Mouse (Mus musculus): ENCODE data around the gene Arl8a.

Gene Arl8a

DNA sequence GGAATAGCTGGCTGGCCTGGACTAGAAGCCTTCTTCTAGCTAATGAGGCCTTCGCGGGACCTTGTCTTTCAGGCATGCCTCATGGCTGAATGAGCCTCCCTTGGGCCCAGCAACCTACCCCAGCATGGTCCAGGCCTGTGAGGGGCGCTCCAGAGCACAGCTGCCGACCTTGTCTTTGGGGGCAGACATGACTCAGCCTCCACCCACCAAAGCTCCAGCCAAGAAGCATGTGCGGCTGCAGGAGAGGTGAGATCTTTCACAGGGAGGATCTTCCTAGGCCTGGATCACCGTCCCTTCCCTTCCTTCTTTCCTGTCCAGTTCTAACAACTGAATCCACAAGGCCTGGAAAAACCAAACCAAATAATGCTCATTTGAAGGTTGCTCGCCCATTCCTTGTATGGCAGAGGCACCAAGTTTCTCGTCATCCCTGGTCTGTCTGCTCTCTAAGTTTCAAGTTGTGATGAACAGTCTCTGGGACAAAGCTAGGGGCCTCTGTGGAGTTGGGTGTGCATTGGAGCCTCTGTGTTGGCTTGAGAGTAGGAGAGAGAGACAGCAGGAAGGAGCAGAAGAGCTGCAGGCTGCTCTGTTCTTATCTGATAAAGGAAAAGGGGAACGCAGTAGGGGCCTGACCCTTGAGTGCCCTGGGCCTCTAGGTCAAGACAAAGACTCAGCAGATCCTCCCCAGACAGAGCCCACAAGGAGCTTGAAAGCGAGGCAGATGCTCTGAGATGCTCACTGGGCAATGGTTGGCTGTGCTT lies 12.8 kb upstream of the Arl8a start:
- DNase-seq (ENCODE audit: low spot score): no peak

DNA sequence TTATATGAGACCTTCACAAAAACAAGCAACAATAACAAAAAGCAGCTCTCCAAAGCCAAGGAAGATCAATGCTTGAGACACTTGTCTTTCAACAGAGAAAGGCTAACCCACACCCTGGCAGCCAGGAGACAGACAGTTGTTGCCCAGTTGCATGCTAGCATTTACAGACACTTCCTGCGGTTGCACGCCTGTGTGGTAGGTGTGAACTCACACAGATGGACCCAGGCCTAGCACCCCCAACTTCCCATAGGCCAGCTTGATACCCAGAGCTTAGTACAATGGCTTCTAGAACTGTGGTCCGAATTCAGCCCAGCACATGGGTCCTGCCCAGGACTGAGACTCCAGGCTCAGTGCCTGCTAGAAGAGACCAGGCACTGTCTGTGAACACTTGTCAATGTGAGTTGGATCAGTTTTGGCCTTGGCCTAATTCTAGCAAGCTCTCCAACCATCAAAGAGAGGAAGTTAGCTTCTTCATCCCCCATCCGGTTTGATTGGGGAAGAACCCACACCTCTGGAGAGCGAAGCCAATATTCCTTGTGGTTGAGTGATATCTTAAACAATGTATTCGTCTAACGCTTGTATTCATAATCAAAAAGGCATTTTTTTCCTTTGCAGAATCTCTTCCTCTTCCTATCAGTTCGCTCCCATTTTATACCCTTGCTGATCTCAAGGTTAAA lies 11.4 kb upstream of the Arl8a start:
- no peak for DNase-seq (ENCODE audit: low spot score)

DNA sequence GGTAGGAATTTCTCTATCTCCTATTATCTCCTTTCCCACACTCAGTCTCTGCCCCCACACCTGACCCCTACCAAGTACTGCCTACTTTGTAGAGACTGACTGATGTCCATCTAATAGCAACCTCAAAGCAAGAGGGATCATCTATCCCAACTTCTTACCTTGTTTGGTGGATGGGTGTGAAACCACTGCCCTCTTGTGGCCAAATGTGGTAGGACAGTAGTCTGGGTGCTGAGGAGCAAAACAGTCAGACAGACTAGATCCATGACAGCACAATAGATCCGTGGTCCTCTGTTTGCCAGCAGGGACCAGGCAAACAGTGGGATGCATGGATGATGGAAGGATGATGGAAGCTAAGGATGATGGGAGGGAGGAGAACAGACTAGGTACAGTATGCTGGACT lies 10.1 kb upstream of the Arl8a start:
- peak; percentile 39 for DNase-seq (ENCODE audit: low spot score)

DNA sequence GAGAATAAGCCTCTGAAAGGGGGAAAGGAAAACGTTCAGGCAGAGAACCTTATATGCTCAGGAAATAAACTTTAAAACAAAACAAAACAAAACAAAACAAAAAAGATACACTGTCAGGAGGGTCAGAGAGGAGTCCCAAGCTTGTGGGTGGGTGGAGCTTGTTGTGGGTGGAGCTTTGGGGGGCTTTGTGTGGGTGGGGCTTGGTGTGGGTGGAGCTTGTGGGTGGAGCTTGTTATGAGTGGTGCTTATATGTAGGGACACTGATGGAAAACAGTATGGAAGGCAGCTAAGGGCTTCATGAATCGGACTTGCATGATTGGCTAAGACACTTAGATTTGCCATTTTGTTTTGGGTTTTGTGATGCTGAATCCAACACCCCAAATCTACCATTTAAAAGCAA lies 6.7 kb upstream of the Arl8a start:
- no peak for DNase-seq (ENCODE audit: low spot score)

DNA sequence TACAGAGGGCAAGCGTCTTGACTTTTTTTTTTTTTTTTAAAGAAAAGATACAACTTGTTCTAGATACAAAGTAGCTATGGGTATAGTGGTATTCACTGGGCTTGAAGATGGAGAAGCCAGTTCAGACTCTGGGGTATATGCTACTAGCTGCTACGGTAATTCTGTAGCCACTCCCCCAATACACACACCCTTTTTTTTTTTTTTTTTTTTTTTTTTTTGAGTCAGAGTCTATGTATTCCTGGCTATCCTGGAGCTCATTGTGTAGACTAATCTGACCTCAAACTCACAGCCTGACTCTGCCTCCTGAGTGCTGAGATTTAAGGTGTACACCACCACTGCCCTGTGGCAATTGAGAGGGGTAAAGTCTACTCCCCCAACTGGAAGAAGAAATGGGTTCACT lies 4.2 kb upstream of the Arl8a start:
- no peak for DNase-seq (ENCODE audit: low spot score)

DNA sequence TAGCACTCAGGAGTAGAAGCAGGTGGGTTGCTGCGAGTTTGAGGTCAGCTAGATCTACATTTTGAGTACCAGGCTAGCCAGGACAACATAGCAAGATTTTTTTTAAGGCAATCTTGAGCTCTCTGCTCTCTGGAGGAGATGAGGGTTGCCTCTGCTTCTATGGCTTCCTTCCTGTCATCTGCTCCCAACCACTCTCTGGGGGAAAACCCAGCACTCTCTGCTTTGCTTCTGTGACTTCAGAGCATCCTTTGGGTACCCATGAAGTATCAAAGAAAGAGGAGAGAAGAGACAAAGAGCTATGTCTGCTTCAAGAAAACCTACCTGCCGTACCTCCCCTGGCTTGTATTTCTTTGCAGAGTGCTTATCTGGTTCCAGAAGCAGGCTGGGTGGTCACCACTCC lies 2.7 kb upstream of the Arl8a start:
- DNase-seq (ENCODE audit: low spot score): no peak

DNA sequence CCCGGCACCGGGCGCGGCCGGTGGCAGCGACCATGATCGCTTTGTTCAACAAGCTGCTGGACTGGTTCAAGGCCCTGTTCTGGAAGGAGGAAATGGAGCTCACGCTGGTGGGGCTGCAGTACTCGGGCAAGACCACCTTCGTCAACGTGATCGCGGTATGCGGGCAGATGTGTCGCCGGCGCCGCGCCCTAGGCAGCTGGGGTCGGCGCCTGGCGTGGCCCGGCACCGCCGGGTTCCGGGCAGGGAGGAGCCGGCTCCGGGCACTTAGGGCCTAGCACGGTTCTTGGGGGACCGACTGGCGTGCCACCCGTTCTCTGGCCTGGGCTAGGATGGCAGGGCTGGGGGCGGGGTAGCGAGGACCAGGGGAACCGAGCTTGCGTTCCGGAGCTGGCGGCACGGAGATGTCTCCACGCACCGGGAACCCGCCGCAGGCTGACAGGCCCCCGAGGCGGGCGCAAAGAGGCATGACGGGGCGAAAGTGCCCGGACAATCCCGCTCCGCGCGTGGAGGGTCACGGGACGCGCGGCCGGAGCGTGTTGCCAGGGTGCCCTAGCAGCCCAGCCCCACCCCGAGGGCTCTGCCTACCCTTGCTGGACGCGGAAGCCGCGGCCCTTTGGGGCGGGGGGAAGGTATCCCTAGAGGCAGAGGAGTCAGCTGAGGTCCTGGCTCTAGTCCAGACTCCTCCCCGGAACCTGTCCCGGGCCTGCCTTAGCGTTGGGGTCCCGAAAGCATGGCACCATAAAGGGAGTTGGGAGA lies 500 bp downstream of the Arl8a start:
- DNase-seq (ENCODE audit: low spot score): peak; percentile 67

DNA sequence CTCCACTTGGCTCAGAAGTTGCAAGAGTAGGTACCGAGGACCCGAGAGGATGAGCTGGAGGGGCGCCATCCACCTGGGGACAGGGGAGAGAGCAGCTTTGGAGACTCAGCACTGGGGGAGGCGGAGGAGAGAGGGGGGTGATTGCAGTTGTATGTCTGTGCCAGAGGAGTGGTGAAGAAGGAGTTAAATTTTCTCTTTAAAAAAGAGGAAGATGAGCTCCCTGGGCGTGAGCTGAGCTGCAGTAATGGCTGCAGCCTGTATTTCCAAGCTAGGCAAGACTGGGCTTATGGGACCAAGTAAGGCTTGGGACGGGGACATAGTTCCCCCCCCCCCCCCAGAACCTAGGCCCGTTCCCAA lies 1.1 kb downstream of the Arl8a start:
- no peak for DNase-seq (ENCODE audit: low spot score)

DNA sequence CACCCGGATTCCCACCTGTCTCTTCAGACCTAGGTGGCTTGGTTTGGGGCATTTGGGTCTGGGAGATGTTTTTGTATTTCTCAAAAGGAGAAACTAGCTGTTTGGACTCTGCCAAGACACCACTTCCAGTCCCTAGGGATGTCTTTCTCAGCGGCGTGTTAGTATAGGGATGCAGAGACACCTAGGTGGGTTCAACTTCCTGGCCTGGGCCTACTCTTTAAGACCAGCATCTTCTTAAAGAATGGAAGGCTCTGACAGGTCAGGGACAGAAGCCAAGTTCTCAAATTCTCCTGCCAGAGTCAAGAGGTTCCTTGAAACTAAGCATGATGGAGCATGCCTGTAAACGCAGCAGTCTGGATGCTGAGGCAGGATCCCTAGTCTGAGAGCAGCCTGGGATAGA lies 1.9 kb downstream of the Arl8a start:
- DNase-seq (ENCODE audit: low spot score): no peak

DNA sequence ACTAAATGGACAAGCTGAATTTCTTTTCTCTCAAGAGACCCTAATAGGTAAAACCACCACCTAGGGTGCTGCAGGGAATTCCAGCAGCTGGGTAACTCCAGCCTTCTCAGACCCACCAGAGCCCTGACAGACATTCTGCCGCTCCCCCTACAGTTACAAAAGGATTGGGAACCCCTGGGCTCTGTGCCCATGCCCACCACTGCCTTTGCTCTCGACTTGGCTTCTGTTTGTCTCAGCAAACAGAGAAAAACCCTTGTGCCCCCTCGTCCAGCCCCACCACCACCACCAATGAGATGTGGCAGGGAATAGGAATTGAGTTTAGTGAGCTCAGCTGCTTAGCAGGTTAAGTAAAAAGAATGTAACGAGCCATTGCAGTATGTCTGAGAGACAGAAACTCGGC lies 2.4 kb downstream of the Arl8a start:
- no peak for DNase-seq (ENCODE audit: low spot score)

DNA sequence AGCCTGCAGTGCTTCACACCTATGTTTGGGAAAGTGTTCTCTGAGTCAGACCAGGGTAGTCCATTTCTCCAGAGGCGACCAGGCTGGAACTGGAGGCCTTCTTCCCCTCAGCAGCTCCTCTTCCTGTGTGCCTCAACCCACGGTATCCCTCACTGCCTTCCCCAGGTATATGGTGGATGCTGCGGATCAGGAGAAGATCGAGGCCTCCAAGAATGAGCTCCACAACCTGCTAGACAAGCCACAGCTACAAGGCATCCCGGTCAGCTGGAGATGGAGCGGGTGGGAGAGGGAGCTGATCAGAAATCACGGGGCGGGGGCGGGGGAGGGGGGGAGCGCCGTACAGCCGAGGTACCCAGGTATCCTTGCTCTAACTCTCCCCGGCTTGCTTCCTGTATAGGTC lies 7.4 kb downstream of the Arl8a start:
- no peak for DNase-seq (ENCODE audit: low spot score)

DNA sequence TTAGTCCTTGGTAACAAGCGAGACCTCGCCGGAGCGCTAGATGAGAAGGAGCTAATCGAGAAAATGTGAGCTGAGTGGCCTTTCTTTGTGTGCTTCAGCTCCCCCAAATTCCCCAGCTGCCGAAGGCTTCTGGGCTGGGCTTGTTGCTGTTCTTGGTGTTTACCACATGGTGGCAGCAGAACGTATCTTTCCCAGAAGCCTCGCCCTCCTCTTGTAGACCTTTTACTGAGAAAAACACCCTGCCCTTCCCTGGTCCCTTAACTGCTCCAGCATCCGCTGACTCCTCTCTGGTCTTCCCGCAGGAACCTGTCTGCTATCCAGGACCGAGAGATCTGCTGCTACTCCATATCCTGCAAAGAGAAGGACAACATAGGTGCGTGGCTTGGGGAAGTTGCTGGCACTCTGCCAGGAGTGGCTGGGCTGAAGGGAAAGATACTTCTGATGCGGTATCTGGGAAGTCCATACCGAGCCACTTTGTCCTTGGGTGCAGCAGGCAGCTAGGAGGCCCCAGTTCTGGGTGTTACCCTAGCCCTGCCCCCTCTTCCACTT lies 7.9 kb downstream of the Arl8a start:
- DNase-seq (ENCODE audit: low spot score): peak; percentile 50

DNA sequence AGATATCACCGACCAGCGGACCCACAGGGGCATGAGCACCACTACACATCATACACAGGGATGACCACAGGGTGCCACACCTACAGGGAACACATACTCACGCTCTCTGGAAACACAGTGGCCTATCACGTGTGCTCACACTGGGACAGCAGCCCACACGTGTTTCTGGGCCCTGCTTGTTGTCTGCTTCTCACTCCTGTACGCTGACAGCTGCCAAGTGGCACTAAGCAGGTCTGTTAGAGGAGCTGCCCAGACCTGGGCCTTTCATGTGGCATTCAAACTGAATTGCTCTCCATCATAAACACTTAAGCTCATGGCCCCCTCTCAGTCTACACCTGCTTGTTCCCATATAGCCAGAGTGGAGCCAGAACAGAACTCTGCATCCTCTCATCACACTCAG lies 9.7 kb downstream of the Arl8a start:
- DNase-seq (ENCODE audit: low spot score): no peak

DNA sequence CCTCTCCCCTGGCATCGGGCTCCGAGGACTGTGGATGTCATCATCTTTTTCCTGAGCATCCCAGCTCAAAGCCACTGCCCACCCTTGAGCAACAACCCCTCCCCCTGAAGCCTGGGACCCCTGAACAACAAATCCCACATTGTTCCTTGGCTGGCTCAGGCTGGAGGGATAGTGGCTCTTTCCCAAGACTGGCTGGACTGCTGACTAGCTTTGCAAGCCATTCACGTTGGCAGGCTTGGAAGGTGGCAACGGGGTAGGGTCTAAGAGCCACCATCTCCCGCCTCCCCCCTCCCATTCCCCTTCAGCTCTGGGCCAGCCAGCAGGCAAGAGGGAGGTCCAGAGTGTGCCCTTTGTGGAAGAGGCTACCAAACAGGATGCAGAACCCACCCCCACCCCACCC lies 12.0 kb downstream of the Arl8a start:
- DNase-seq (ENCODE audit: low spot score): no peak

DNA sequence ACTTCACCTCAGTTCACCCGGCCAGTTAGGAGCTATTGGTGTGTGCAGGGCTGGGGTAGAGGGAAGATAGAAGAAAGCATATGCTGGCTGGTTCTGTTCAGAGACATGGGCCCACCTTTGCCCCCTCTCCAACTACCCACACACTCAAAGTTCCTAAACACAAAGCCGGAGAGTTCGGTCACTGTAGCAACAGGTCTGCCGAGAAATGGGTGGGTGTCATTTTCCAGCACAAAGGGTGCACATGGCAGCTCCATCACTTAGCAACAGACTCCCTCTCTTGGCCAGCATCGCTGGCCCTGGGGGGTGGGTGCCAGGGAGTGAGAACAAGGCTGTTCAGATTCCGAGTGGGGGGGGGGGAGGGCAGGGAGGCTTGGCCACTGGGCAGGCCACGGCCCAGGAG lies 12.4 kb downstream of the Arl8a start:
- DNase-seq (ENCODE audit: low spot score): no peak

DNA sequence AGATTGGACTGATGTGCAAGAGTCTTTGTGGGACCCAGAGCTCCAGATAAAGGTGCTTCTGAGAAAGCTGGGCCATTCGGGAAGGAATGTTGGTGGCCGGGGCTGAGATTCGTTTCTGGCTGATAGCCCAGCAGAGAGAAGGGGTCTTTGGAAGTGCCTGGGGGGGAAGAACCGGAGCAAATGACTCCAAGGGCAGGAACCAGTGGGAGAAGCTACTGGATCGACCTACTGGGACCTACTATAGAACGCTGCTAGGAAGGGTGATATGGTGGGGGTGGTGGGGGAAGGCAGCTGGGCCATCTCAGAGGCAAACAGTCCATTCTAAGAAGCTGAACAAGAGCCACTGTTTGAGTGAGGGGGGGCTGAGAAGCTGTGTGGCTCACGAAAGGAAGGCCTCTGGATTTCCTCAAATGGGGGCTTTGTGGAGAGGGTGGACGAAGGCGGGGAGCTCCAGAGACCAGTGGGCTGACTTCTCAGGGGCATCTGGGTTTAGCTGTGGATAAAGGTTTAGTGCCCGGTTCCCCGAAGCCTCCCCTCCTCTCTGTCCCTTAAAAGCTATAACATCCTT lies 13.0 kb downstream of the Arl8a start:
- no peak for DNase-seq (ENCODE audit: low spot score)

DNA sequence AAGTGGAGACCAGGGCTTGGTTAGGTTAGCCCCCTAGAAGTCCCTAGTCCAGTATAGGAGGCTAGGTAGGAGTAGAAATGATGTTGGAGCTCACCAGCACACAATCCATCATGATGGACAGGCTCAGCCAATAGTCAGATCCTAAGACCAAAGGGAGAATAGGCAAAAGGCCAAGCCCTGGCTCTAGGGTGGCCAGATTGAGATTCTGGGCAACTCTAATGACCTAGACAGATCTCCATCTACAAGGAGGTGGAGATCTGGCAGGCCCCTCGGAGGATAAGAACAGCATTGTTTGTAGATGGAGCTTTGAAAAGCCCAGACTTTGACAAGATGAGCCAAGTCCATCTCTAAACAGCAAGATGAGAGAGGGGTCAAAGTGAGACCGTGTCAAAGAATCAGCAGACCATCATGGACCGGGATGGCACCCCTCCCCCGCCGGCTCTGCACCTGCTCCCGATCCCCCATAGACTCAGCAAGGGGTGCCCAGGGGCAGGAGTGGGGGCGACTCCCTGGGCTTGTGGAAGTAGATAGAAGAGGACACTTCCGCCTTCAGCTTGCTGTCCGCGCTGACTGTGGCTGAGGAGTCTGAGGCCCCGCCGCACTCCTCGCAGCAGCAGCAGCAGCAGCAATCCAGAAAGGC lies 13.9 kb downstream of the Arl8a start:
- DNase-seq (ENCODE audit: low spot score): no peak

DNA sequence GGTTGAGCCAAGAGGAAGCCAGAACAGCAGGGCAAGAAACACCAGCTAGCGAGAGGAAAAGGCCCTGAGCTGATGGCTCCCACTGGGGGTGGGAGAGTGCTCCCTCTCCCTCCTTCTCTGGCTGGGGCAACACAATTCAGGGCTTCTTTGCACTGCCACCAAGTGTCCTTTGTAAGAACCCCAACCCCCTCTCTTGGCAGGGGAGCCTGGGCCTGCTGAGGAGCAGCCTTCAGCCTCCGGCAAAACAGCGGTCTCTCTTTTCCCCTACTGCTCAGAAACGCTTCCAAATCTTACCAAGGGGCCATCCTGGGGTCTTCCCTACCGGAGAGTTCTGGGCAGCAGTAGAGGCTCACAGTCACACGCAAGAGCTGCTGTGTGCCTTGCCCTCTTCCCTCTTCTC lies 16.1 kb downstream of the Arl8a start:
- no peak for DNase-seq (ENCODE audit: low spot score)

DNA sequence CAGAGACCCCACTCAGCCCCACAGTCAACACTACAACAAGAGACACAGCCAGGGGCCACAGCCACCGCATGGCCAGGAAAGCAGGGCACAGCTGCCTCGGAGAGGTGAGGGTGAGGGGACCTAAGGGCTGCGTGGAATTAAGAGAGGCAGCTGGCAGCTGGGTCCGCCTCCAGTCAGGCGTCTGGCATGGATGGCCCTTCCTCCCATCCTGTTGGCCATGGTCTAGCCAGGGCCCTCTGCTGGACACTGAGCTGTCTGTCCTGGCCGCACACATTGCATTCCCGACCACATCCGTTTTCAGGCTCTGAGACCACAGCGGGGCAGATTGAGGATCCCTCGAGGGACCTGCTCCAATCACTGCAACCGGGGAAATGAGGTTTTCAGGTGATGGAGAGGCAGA lies 20.8 kb downstream of the Arl8a start, which contains the start of gene Gpr37l1:
TSS of gene Gpr37l1 (minus strand) at position 247 of the 400 bp plus-strand sequence.
- DNase-seq (ENCODE audit: low spot score): no peak

DNA sequence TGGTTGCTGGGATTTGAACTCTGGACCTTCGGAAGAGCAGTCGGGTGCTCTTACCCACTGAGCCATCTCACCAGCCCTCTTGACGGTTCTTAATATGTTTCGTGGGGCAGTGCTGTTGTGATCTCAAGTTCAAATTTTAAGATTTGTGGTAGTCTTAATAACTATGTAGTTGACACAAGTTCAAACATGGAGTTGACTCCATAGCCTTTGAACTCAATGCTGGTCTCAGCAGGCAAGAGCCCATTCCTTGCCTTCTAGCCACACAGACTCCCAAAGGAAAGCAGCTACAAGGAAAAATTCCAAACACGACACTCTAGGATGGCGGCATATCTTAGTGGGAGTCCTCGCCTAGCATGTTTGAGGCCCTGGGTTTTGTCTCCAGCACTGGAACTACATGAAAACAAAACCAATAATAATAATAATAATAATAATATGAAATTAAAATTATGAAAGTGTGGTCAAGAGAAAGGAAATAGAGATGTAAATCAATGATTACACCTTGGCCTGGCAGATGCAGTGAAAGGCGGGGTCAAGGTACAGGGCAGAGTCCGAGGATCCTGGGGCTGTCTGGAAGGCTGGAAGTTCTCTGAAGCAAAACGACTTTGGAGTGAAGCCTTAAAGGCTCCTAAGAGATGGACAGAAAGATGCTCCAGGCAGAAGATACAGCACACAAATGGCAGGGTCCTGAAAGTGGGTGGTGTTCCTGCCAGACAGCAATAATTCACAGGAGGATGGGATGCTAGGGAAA lies 22.0 kb downstream of the Arl8a start:
- no peak for DNase-seq (ENCODE audit: low spot score)

DNA sequence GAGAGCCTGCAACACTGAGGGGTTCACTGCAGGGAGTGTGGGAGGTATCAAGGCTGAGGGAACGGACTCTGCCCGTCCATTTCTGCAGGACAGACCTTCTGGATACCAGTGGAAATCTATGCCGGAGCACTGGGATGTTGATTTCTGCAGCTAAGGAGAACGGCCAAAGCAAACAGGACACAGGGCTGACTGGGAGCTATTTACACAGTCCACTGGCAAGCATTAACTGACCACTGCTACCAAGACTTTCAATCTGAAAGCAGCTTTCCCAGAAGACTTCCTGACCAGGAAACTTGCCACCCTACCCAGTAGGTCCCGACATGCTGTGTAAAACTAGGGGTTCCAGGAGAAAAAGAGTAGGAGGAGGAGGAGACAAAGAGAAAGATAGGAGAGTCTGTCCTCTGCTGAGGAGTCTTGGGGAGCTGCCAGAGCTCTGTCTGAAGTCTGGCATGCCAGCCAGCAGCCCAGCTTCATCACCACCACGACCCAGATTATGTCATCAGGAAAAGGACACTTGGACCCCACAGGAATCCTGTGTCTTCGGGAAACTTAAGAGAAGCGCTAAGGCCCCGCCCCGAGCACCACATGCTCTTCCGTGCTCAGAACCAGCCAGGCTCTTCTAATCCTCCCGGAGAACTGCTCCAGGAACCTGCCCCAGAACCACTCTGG lies 23.1 kb downstream of the Arl8a start:
- DNase-seq (ENCODE audit: low spot score): no peak
